Mouse (Mus musculus): ENCODE results near the gene Tipin.

Tipin gene

GRCm38 (mm10) chr9:64281105-64281780 is at the start of gene Tipin:
TSS of gene Tipin (plus strand) at chr9:64281581.
- peak; percentile 97 for DNase-seq (ENCODE audit: low read depth, low spot score)
- Histone ChIP-seq H3K27me3 (ENCODE audit: control insufficient read depth, insufficient read depth, low read length, poor library complexity, severe bottlenecking) (no peaks in the 10 kb centered on the region), H3K36me3 (ENCODE audit: control insufficient read depth, insufficient read depth, low read length, poor library complexity, severe bottlenecking) (no peaks in the 10 kb centered on the region)

DNA sequence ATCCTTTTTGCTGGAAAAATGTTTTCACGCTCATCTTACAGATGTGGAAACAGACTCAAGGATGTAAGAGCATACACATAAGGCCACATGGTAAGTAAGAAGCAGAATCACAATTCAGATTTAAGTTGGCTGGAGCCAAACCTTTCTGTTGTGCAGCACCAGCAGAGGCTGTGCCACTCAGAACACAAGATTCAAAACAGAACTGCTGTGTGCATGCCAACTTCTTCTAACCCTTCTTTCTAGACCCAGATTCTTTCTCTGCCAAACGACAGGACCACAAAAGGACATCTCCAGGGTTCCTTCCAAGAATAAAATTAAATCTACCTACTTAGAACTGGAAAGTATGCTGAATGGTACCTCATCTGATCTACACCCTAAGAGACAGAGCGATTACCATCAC is 49.7 kb upstream of the Tipin start:
- DNase-seq (ENCODE audit: low read depth, low spot score), result no peak
- Histone ChIP-seq H3K36me3 (ENCODE audit: control insufficient read depth, insufficient read depth, low read length, poor library complexity, severe bottlenecking) (no peaks in the 10 kb centered on the region), H3K27me3 (ENCODE audit: control insufficient read depth, insufficient read depth, low read length, poor library complexity, severe bottlenecking) (no peaks in the 10 kb centered on the region)

DNA sequence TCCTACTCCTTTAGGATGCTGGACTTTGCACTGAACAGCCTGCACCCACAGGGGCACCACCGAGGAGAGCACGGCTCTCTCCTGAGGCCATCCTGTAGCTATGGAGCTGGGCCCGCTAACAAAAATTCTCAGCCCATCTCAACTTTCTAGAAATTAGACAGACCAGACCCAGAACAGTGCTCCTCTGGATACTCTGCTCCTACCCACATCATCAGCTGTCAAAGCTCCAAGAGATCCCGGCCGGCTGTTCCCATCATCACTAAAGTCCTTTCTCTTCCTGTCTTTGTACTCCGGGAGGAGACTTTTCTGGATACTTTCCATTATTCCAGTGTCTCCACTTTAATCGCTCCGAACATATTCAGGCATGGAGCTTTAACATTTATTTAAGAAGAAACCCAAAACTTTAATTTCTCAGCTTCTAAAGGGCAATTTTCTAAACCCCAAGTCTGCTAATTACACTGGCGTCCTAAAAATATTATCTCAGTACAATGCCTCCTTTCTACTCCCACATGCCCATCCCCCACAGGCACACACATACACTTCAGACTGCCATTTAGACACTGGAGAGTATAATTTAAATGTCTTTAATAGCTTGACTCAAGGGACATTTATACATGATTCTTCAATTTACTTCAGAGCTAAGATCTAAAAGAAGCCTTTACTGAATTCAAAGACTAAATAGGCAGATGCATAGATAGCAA is 49.0 kb upstream of the Tipin start:
- no peak for DNase-seq (ENCODE audit: low read depth, low spot score)
- no peaks in the 10 kb centered on the region for H3K27me3 ChIP-seq (ENCODE audit: control insufficient read depth, insufficient read depth, low read length, poor library complexity, severe bottlenecking)
- no peaks in the 10 kb centered on the region for H3K36me3 ChIP-seq (ENCODE audit: control insufficient read depth, insufficient read depth, low read length, poor library complexity, severe bottlenecking)

DNA sequence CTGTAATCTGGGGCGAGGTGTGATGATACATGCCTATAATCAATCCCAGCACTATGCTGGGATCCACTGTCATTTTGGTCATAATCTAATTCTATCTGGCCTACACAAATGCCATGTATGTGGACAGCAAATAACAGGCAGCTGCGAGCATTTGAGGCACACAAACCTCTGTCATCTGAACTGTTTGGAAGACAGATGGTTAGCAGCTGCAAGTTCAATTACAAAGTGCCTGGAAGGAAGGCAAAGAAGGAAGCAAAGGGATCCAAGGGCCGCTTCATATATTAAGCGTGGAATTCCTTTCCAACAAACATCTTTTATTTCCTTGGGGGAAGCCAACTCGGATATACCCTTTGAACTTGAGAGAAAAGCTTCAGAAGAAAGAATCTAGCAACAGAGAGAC is 47.7 kb upstream of the Tipin start:
- no peak for DNase-seq (ENCODE audit: low read depth, low spot score)
- H3K27me3 ChIP-seq (ENCODE audit: control insufficient read depth, insufficient read depth, low read length, poor library complexity, severe bottlenecking), result no peaks in the 10 kb centered on the region
- no peaks in the 10 kb centered on the region for H3K36me3 ChIP-seq (ENCODE audit: control insufficient read depth, insufficient read depth, low read length, poor library complexity, severe bottlenecking)

DNA sequence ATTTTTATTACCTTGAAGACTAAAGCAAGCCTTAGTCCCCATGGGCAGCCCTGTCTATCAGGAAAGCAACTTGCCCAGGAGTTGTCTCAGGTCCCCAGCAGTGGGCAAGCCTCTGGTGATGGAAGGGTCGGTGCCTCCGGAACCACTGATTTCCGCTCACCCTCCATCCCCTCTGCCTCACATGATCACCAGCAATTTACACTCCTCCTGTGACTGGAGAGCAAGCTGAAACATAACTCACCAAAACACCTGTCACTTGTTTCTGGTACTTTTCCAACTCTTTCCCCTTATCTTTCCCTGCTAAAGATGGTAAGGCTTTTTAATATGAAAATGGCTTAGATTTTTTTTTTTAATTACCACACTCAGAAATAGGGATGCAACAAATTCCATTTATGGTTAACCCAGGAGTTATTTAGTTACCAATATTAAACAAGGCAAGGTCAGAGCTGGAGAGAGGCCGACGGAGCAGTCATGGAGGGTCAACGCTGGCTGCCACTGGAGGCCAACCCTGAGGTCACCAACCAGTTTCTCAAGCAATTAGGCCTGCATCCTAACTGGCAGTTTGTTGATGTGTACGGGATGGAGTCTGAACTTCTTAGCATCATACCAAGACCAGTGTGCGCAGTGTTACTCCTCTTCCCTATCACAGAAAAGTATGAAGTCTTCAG is 46.5 kb upstream of the Tipin start, which contains the start of gene Uchl4:
Gene Uchl4 (plus strand): TSS at position 434 of the 668 bp plus-strand sequence.
- H3K36me3 ChIP-seq (ENCODE audit: control insufficient read depth, insufficient read depth, low read length, poor library complexity, severe bottlenecking), result no peaks in the 10 kb centered on the region

DNA sequence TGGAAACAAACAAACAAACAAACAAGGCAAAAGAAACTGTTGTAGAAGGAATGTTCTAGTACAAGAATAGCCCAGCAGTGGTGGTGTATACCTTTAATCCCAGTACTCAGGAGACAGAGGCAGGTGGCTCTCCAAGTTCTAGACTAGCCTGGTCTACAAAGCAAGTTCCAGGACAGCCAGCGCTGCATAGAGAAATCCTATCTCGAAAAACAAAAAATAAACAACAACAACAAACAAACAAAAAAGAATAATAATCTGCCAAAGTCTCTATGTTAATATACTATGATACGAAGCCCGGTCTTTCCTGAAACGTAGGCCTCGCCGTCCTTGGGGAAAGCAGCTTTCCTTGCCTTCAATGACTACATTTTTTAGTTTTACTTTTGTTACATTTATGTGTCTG is 45.3 kb upstream of the Tipin start:
- no peaks in the 10 kb centered on the region for H3K27me3 ChIP-seq (ENCODE audit: control insufficient read depth, insufficient read depth, low read length, poor library complexity, severe bottlenecking)
- no peaks in the 10 kb centered on the region for H3K36me3 ChIP-seq (ENCODE audit: control insufficient read depth, insufficient read depth, low read length, poor library complexity, severe bottlenecking)
- DNase-seq (ENCODE audit: low read depth, low spot score), result no peak

More for the DNA sequence above, 46.5 kb upstream of the Tipin start, which contains the start of gene Uchl4:
- DNase-seq (ENCODE audit: low read depth, low spot score), result no peak
- H3K27me3 ChIP-seq (ENCODE audit: control insufficient read depth, insufficient read depth, low read length, poor library complexity, severe bottlenecking), result no peaks in the 10 kb centered on the region

DNA sequence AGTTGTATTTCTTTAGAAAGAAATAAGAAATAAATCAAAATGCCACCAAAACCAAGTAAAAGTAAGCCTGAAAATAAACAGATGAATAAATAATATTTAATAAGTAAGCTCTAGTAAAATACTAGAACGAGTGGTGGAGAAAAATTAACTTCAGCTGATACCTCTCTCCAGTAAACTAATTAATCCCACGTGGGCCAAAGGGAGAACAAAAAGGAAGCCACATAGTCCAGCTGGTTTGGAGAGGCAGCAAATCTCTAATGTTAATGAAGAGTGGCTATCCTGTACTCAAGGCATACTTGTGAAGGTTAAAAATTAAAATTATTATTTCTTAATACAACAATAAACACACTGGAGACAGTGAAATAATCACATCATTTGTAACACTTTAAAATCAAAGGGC is 41.3 kb upstream of the Tipin start:
- H3K27me3 ChIP-seq (ENCODE audit: control insufficient read depth, insufficient read depth, low read length, poor library complexity, severe bottlenecking), result no peaks in the 10 kb centered on the region
- DNase-seq (ENCODE audit: low read depth, low spot score), result no peak
- H3K36me3 ChIP-seq (ENCODE audit: control insufficient read depth, insufficient read depth, low read length, poor library complexity, severe bottlenecking), result no peaks in the 10 kb centered on the region

GRCm38 (mm10) chr9:64240681-64241080 is 40.7 kb upstream of the Tipin start:
- no peaks in the 10 kb centered on the region for H3K36me3 ChIP-seq (ENCODE audit: control insufficient read depth, insufficient read depth, low read length, poor library complexity, severe bottlenecking)
- H3K27me3 ChIP-seq (ENCODE audit: control insufficient read depth, insufficient read depth, low read length, poor library complexity, severe bottlenecking), result no peaks in the 10 kb centered on the region
- no peak for DNase-seq (ENCODE audit: low read depth, low spot score)

GRCm38 (mm10) chr9:64242381-64242831 is 39.0 kb upstream of the Tipin start:
- peak; percentile 74 for DNase-seq (ENCODE audit: low read depth, low spot score)
- H3K27me3 ChIP-seq (ENCODE audit: control insufficient read depth, insufficient read depth, low read length, poor library complexity, severe bottlenecking), result no peaks in the 10 kb centered on the region
- 0 out of 2 replicates have a peak, but pooled peaks cover 2% of the 10 kb centered on the region for H3K36me3 ChIP-seq (ENCODE audit: control insufficient read depth, insufficient read depth, low read length, poor library complexity, severe bottlenecking)

GRCm38 (mm10) chr9:64249371-64249770 is 32.0 kb upstream of the Tipin start:
- DNase-seq (ENCODE audit: low read depth, low spot score), result peak; percentile 33

DNA sequence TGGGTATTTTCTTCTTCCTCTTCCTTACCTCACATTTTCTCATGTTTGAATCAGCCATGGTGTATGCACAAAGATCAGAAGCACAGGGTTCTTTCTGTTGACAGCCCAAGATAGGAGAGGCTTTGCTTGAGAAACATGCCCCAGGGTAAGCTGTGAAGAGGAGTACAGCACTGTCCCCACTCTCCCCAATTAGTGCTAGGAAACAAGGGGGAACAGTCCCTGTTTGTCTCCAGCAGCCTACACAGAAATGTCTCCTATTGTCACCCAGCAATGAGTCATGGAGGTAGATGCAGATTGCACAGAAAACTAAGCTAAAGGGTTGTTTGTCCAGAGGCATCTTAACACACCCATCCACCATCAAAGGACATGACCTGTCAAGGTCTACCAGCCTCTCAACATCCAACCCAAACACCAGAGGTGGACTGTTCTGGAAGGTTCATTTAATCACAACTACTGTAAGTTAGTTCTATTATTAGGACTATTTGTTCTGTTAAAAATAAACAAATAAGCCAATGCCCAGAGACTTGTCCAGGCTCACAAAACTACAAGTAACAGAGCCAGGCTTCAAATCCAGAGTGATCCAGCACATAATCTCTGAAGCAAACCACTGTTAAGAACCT is 31.2 kb upstream of the Tipin start:
- DNase-seq (ENCODE audit: low read depth, low spot score), result no peak
- no peaks in the 10 kb centered on the region for H3K27me3 ChIP-seq (ENCODE audit: control insufficient read depth, insufficient read depth, low read length, poor library complexity, severe bottlenecking)
- 0 out of 2 replicates have a peak, but pooled peaks cover 2% of the 10 kb centered on the region for H3K36me3 ChIP-seq (ENCODE audit: control insufficient read depth, insufficient read depth, low read length, poor library complexity, severe bottlenecking)

More at GRCm38 (mm10) chr9:64249371-64249770, 32.0 kb upstream of the Tipin start:
- H3K36me3 ChIP-seq (ENCODE audit: control insufficient read depth, insufficient read depth, low read length, poor library complexity, severe bottlenecking), result 0 out of 2 replicates have a peak, but pooled peaks cover 2% of the 10 kb centered on the region
- no peaks in the 10 kb centered on the region for H3K27me3 ChIP-seq (ENCODE audit: control insufficient read depth, insufficient read depth, low read length, poor library complexity, severe bottlenecking)

- DNase-seq (ENCODE audit: low read depth, low spot score), result peak; percentile 32
- Histone ChIP-seq H3K36me3 (ENCODE audit: control insufficient read depth, insufficient read depth, low read length, poor library complexity, severe bottlenecking) (no peaks in the 10 kb centered on the region), H3K27me3 (ENCODE audit: control insufficient read depth, insufficient read depth, low read length, poor library complexity, severe bottlenecking) (no peaks in the 10 kb centered on the region)
Measured at GRCm38 (mm10) chr9:64252591-64253020, 28.8 kb upstream of the Tipin start.

- no peaks in the 10 kb centered on the region for H3K27me3 ChIP-seq (ENCODE audit: control insufficient read depth, insufficient read depth, low read length, poor library complexity, severe bottlenecking)
- DNase-seq (ENCODE audit: low read depth, low spot score), result peak; percentile 100
- H3K36me3 ChIP-seq (ENCODE audit: control insufficient read depth, insufficient read depth, low read length, poor library complexity, severe bottlenecking), result no peaks in the 10 kb centered on the region
Measured at GRCm38 (mm10) chr9:64253021-64253904, 28.1 kb upstream of the Tipin start, which contains the start of gene Map2k1. TSS of gene Map2k1 (minus strand) at chr9:64253631.

DNA sequence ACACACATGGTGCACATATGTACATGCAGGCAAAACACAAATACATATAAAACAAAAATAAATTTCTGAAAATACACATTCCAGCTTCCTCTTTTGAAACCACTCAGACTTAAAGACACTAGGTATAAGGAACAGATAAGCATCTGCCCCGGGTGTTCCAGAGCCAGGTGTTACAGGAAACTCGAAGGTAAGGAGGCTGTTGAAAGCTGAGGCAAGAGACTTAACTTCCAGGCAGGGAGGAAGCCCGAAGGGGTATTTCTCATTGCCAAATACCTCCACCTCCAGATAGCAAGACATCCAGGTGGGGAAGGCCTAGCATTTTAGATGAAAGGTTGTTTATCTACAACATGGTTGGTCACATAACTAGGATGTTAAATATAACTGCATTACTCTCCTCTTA is 26.0 kb upstream of the Tipin start:
- Histone ChIP-seq H3K27me3 (ENCODE audit: control insufficient read depth, insufficient read depth, low read length, poor library complexity, severe bottlenecking) (no peaks in the 10 kb centered on the region), H3K36me3 (ENCODE audit: control insufficient read depth, insufficient read depth, low read length, poor library complexity, severe bottlenecking) (no peaks in the 10 kb centered on the region)
- DNase-seq (ENCODE audit: low read depth, low spot score), result no peak

Data from splenic B cell, adult 2 months (primary cell).